Mouse (Mus musculus) hindbrain, embryonic 15.5 days (tissue): ENCODE measurements around the gene Mterf4. TPM values are rescaled to one million over a fixed set of nuclear protein-coding genes. Genes with fewer than 3 reads are reported as not detected.
"Not testable (repeated sequence)": the region's sequence is repeated elsewhere in the genome, so short reads cannot be mapped to it uniquely, and the experiment has no call there.

ENCODE experiments used
- ATAC-seq: fragments of 200-750 bp; cut with Nextera tagmentation; 2 replicates; pipeline ENCODE4 v1.8.0; 2017; ENCODE audit warnings: low read depth, moderate number of reproducible peaks, moderate TSS enrichment; ENCODE audit not compliant: low FRiP score
- H3K27ac ChIP-seq: fragments of 300-500 bp; sonication (generic); replicated peaks from 2 replicates; pipeline ENCODE4 v1.5.1; 2015; ENCODE audit warnings: mild to moderate bottlenecking, inconsistent platforms
- H3K27me3 ChIP-seq: fragments of 300-500 bp; sonication (generic); 2 replicates; pipeline ENCODE4 v1.6.1; 2015; ENCODE audit warnings: control low read depth, inconsistent platforms
- H3K36me3 ChIP-seq: fragments of 300-500 bp; sonication (generic); 2 replicates; pipeline ENCODE4 v1.6.1; 2015; ENCODE audit warnings: control low read depth, inconsistent platforms
- H3K4me1 ChIP-seq: fragments of 300-500 bp; sonication (generic); replicated peaks from 2 replicates; pipeline ENCODE4 v1.6.1; 2015; ENCODE audit warnings: control low read depth, inconsistent platforms
- H3K4me2 ChIP-seq: fragments of 300-500 bp; sonication (generic); 2 replicates; pipeline ENCODE4 v1.6.1; 2015; ENCODE audit warnings: moderate library complexity, mild to moderate bottlenecking, inconsistent platforms
- H3K4me3 ChIP-seq: fragments of 300-500 bp; sonication (generic); 2 replicates; pipeline ENCODE4 v1.5.1; 2015; ENCODE audit warnings: mild to moderate bottlenecking, inconsistent platforms
- H3K9ac ChIP-seq: fragments of 300-500 bp; sonication (generic); 2 replicates; pipeline ENCODE4 v1.6.1; 2015; ENCODE audit warnings: inconsistent platforms
- H3K9me3 ChIP-seq: fragments of 300-500 bp; sonication (generic); 2 replicates; pipeline ENCODE4 v1.6.1; 2016; ENCODE audit warnings: control low read depth, inconsistent platforms
- WGBS: fragments of 180-500 bp; shearing (Covaris S2); methylation state at CpG from one replicate; pipeline ENCODE4 v1.1.7; 2015; 5-methylcytosine and 5-hydroxymethylcytosine counted together
- polyA plus RNA-seq: library from polyadenylated mRNA; unstranded; fragments of >200 nt; fragmentation: Nextera tagmentation; extraction: Ambion mirVana; gene quantifications from 2 replicates; pipeline ENCODE4 v1.2.1, GENCODE M21; 2015

The Mterf4 gene
- polyA plus RNA-seq: 33.6 and 35.4 TPM in 2 replicates

GRCm38 (mm10) chr1:93305581-93306337 is at the start of gene Mterf4:
Gene Mterf4 (minus strand): TSS chr1:93305915.
- H3K27me3 ChIP-seq: no peaks in the 10 kb centered on the region
- peaks cover 37% of the 10 kb centered on the region for H3K36me3 ChIP-seq
- peak within 1 kb of the TSS; percentile 69 for H3K4me2 ChIP-seq
- peak; percentile 95 for ATAC-seq
- H3K9me3 ChIP-seq: no peaks in the 10 kb centered on the region
- peak within 1 kb of the TSS; percentile 63 for H3K9ac ChIP-seq
- H3K4me1 ChIP-seq: peaks cover 29% of the 10 kb centered on the region
- WGBS: 7% methylated on average over 36 of the region's 36 CpGs
- H3K4me3 ChIP-seq: peak within 1 kb of the TSS; percentile 82
- H3K27ac ChIP-seq: peak within 1 kb of the TSS; percentile 53

- Histone ChIP-seq H3K4me3 (no peak overlapping the region), H3K9ac (no peak overlapping the region), H3K27ac (no peak overlapping the region), H3K27me3 (no peaks in the 10 kb centered on the region), H3K4me1 (no peaks in the 10 kb centered on the region), H3K4me2 (no peak overlapping the region), H3K9me3 (no peaks in the 10 kb centered on the region), H3K36me3 (peaks cover 64% of the 10 kb centered on the region)
- WGBS: 81% methylated on average over 2 of the region's 2 CpGs
- no peak for ATAC-seq
These were observed 47.0 kb upstream of the Mterf4 start for GRCm38 (mm10) chr1:93352724-93353123.

GRCm38 (mm10) chr1:93349701-93350100 is 44.0 kb upstream of the Mterf4 start:
- WGBS: 55% methylated on average over 4 of the region's 4 CpGs
- Histone ChIP-seq H3K4me3 (no peak overlapping the region), H3K36me3 (peaks cover 53% of the 10 kb centered on the region), H3K27me3 (no peaks in the 10 kb centered on the region), H3K4me2 (no peak overlapping the region), H3K4me1 (peaks cover 6% of the 10 kb centered on the region), H3K27ac (no peak overlapping the region), H3K9me3 (no peaks in the 10 kb centered on the region), H3K9ac (no peak overlapping the region)
- ATAC-seq: no peak

GRCm38 (mm10) chr1:93347176-93347575 is 41.5 kb upstream of the Mterf4 start:
- no peaks in the 10 kb centered on the region for H3K9me3 ChIP-seq

GRCm38 (mm10) chr1:93343504-93344047 is 37.9 kb upstream of the Mterf4 start:
- ATAC-seq: peak; percentile 98
- WGBS: under 1% methylated on average over 37 of the region's 39 CpGs
- Histone ChIP-seq H3K27ac (peak overlapping the region; percentile 77), H3K27me3 (no peaks in the 10 kb centered on the region), H3K4me2 (peak overlapping the region; percentile 99), H3K4me1 (peaks cover 23% of the 10 kb centered on the region), H3K9ac (peak overlapping the region; percentile 84), H3K36me3 (peaks cover 17% of the 10 kb centered on the region), H3K9me3 (no peaks in the 10 kb centered on the region), H3K4me3 (peak overlapping the region; percentile 69)

More at GRCm38 (mm10) chr1:93347176-93347575, 41.5 kb upstream of the Mterf4 start:
- H3K4me2 ChIP-seq: no peak overlapping the region
- ATAC-seq: no peak
- H3K4me1 ChIP-seq: peaks cover 17% of the 10 kb centered on the region
- 95% methylated on average over 5 of the region's 5 CpGs for WGBS
- H3K27me3 ChIP-seq: no peaks in the 10 kb centered on the region
- H3K9ac ChIP-seq: no peak overlapping the region
- no peak overlapping the region for H3K4me3 ChIP-seq
- no peak overlapping the region for H3K27ac ChIP-seq
- H3K36me3 ChIP-seq: peaks cover 30% of the 10 kb centered on the region

GRCm38 (mm10) chr1:93342648-93343503 is 37.2 kb upstream of the Mterf4 start, which contains the start of the genes Ppp1r7 and Pask:
Gene Ppp1r7 (plus strand): TSS chr1:93342854.
Gene Pask (minus strand): TSS chr1:93343482.
- H3K27me3 ChIP-seq: no peaks in the 10 kb centered on the region
- peaks cover 23% of the 10 kb centered on the region for H3K4me1 ChIP-seq
- peak; percentile 94 for ATAC-seq
- H3K9me3 ChIP-seq: no peaks in the 10 kb centered on the region
- WGBS: under 1% methylated on average over 63 of the region's 63 CpGs
- peaks cover 10% of the 10 kb centered on the region for H3K36me3 ChIP-seq
- H3K27ac ChIP-seq: peak within 1 kb of the TSS; percentile 77
- peak within 1 kb of the TSS; percentile 99 for H3K4me2 ChIP-seq
- H3K4me3 ChIP-seq: peak within 1 kb of the TSS; percentile 69
- peak within 1 kb of the TSS; percentile 84 for H3K9ac ChIP-seq

- H3K4me1 ChIP-seq: no peaks in the 10 kb centered on the region
- H3K27me3 ChIP-seq: no peaks in the 10 kb centered on the region
- no peak overlapping the region for H3K4me2 ChIP-seq
- no peaks in the 10 kb centered on the region; the same call in 1 of the 2 replicates for H3K36me3 ChIP-seq
- H3K9me3 ChIP-seq: no peaks in the 10 kb centered on the region
- H3K9ac ChIP-seq: no peak overlapping the region
- no peak for ATAC-seq
- H3K4me3 ChIP-seq: no peak overlapping the region
- no peak overlapping the region for H3K27ac ChIP-seq
- WGBS: 71% methylated on average over 2 of the region's 2 CpGs
These were observed 28.9 kb upstream of the Mterf4 start for GRCm38 (mm10) chr1:93334621-93335020.

GRCm38 (mm10) chr1:93326446-93326845 is 20.7 kb upstream of the Mterf4 start:
- ATAC-seq: no peak
- H3K4me1 ChIP-seq: no peaks in the 10 kb centered on the region
- H3K27ac ChIP-seq: no peak overlapping the region
- H3K4me3 ChIP-seq: no peak overlapping the region
- no peak overlapping the region for H3K9ac ChIP-seq
- WGBS: 91% methylated on average over 3 of the region's 3 CpGs
- no peak overlapping the region for H3K4me2 ChIP-seq
- H3K36me3 ChIP-seq: peaks cover 8% of the 10 kb centered on the region
- no peaks in the 10 kb centered on the region for H3K9me3 ChIP-seq
- H3K27me3 ChIP-seq: no peaks in the 10 kb centered on the region

- H3K27ac ChIP-seq: no peak overlapping the region
- H3K4me3 ChIP-seq: no peak overlapping the region
- no peak overlapping the region for H3K4me2 ChIP-seq
- H3K36me3 ChIP-seq: peaks cover 26% of the 10 kb centered on the region
- H3K9me3 ChIP-seq: no peaks in the 10 kb centered on the region
- no peak for ATAC-seq
- 94% methylated on average over 6 of the region's 6 CpGs for WGBS
- H3K4me1 ChIP-seq: no peaks in the 10 kb centered on the region
- no peaks in the 10 kb centered on the region for H3K27me3 ChIP-seq
- H3K9ac ChIP-seq: no peak overlapping the region
These were observed 18.3 kb upstream of the Mterf4 start for GRCm38 (mm10) chr1:93323973-93324372.

GRCm38 (mm10) chr1:93300578-93300977 is 5.1 kb downstream of the Mterf4 start:
- no peak for ATAC-seq
- Histone ChIP-seq H3K27ac (no peak overlapping the region), H3K27me3 (no peaks in the 10 kb centered on the region), H3K9ac (no peak overlapping the region), H3K4me2 (no peak overlapping the region), H3K9me3 (no peaks in the 10 kb centered on the region), H3K4me3 (no peak overlapping the region), H3K4me1 (peaks cover 20% of the 10 kb centered on the region), H3K36me3 (peaks cover 75% of the 10 kb centered on the region)
- 83% methylated on average over 3 of the region's 3 CpGs for WGBS

- WGBS: 87% methylated on average over 4 of the region's 4 CpGs
- Histone ChIP-seq H3K27ac (no peak overlapping the region), H3K9me3 (no peaks in the 10 kb centered on the region), H3K4me2 (no peak overlapping the region), H3K36me3 (peaks cover 75% of the 10 kb centered on the region), H3K4me3 (no peak overlapping the region), H3K4me1 (peaks cover 15% of the 10 kb centered on the region), H3K9ac (no peak overlapping the region), H3K27me3 (no peaks in the 10 kb centered on the region)
- ATAC-seq: no peak
These were observed 5.9 kb downstream of the Mterf4 start for GRCm38 (mm10) chr1:93299791-93300190.

- H3K27me3 ChIP-seq, H3K27ac ChIP-seq, H3K4me3 ChIP-seq, H3K4me2 ChIP-seq, H3K9ac ChIP-seq, H3K4me1 ChIP-seq, H3K9me3 ChIP-seq, ATAC-seq: not testable (repeated sequence)
- WGBS: 81% methylated on average over 3 of the region's 3 CpGs
- peaks cover 28% of the 10 kb centered on the region for H3K36me3 ChIP-seq
These were observed 11.2 kb downstream of the Mterf4 start for GRCm38 (mm10) chr1:93294491-93294890.
